Mouse (Mus musculus) myocyte (in vitro differentiated cells): Measurements from ENCODE around the gene Rph3al. TPM values are rescaled to one million over a fixed set of nuclear protein-coding genes. Genes with fewer than 3 reads are reported as not detected.

ENCODE experiments used
- H3K27me3 ChIP-seq: one replicate; pipeline ENCODE4 v1.6.1; 2011; ENCODE audit not compliant: control insufficient read depth, insufficient read depth, insufficient read length
- H3K36me3 ChIP-seq: one replicate; pipeline ENCODE4 v1.6.1; 2011; ENCODE audit not compliant: control insufficient read depth, insufficient read depth
- H3K4me2 ChIP-seq: one replicate; pipeline ENCODE4 v1.6.1; 2011; ENCODE audit warnings: low read depth, control low read depth
- H3K4me3 ChIP-seq: one replicate; pipeline ENCODE4 v1.5.1; 2011; ENCODE audit warnings: mild to moderate bottlenecking, control low read depth, moderate library complexity
- H3K79me2 ChIP-seq: one replicate; pipeline ENCODE4 v1.6.1; 2011; ENCODE audit not compliant: control insufficient read depth, insufficient read depth
- H3ac ChIP-seq: one replicate; pipeline ENCODE4 v1.6.1; 2011; ENCODE audit not compliant: control insufficient read depth, insufficient read length
- CEBPB ChIP-seq: IDR thresholded peaks from 2 replicates; pipeline ENCODE4 v1.6.1; 2011; ENCODE audit warnings: mild to moderate bottlenecking, moderate library complexity; ENCODE audit not compliant: poor library complexity, insufficient read depth, severe bottlenecking
- E2F4 ChIP-seq: IDR thresholded peaks from one replicate; pipeline ENCODE4 v1.6.1; 2011; ENCODE audit warnings: mild to moderate bottlenecking, control low read depth, moderate library complexity; ENCODE audit not compliant: insufficient read depth
- MAX ChIP-seq: IDR thresholded peaks from one replicate; pipeline ENCODE4 v1.6.1; 2011; ENCODE audit warnings: low read depth, mild to moderate bottlenecking, control low read depth
- MYOD1 ChIP-seq, 3 experiments: IDR thresholded peaks; one replicate each; pipeline ENCODE4 v1.6.1; 2011; ENCODE audit warnings: control low read depth in 2 of 3, low read depth in 2 of 3, mild to moderate bottlenecking in 2 of 3, moderate library complexity in 1 of 3; ENCODE audit not compliant: insufficient read length in 2 of 3, control insufficient read depth in 1 of 3
- MYOG ChIP-seq, 3 experiments: IDR thresholded peaks; one replicate each; pipeline ENCODE4 v1.6.1; 2011; ENCODE audit warnings: control low read depth in 2 of 3, low read depth in 2 of 3, mild to moderate bottlenecking in 2 of 3; ENCODE audit not compliant: insufficient read length in 2 of 3, control insufficient read depth in 1 of 3, insufficient read depth in 1 of 3
- POLR2A ChIP-seq: IDR thresholded peaks from one replicate; pipeline ENCODE4 v1.6.1; 2011; ENCODE audit warnings: low read depth, mild to moderate bottlenecking, control low read depth, moderate library complexity; ENCODE audit not compliant: insufficient read length
- POLR2AphosphoS2 ChIP-seq: IDR thresholded peaks from one replicate; pipeline ENCODE4 v1.6.1; 2011; ENCODE audit warnings: low read depth, control low read depth; ENCODE audit not compliant: insufficient read length
- REST ChIP-seq: IDR thresholded peaks from one replicate; pipeline ENCODE4 v1.6.1; 2011; ENCODE audit warnings: mild to moderate bottlenecking, control low read depth, moderate library complexity; ENCODE audit not compliant: insufficient read depth, insufficient read length
- SRF ChIP-seq: IDR thresholded peaks from one replicate; pipeline ENCODE4 v1.6.1; 2011; ENCODE audit warnings: low read depth; ENCODE audit not compliant: control insufficient read depth, insufficient read length
- TCF12 ChIP-seq: IDR thresholded peaks from one replicate; pipeline ENCODE4 v1.6.1; 2011; ENCODE audit warnings: mild to moderate bottlenecking, control low read depth; ENCODE audit not compliant: poor library complexity, insufficient read depth, severe bottlenecking
- TCF3 ChIP-seq: IDR thresholded peaks from one replicate; pipeline ENCODE4 v1.6.1; 2011; ENCODE audit warnings: low read depth, control low read depth; ENCODE audit not compliant: insufficient read length
- USF1 ChIP-seq: IDR thresholded peaks from one replicate; pipeline ENCODE4 v1.6.1; 2011; ENCODE audit warnings: low read depth, mild to moderate bottlenecking, control low read depth, moderate library complexity
- polyA plus RNA-seq: library from polyadenylated mRNA; unstranded; fragments of >200 nt; fragmentation: generic; extraction: Trizol; gene quantifications from one replicate; pipeline ENCODE4 v1.2.1, GENCODE M21; 2012; ENCODE audit warnings: missing spikeins

Gene Rph3al
- polyA plus RNA-seq, 1 experiment = 0.05 TPM

GRCm38 (mm10) chr11:75945805-75946450 is 7.7 kb upstream of the Rph3al start:
- TF ChIP-seq MYOD1 (IDR thresholded peaks at IDR 0.05; ENCODE audit: control insufficient read depth in 1 of 3, insufficient read length in 2 of 3, low read depth in 2 of 3) = no peak
- TF ChIP-seq REST = no peak
- TF ChIP-seq E2F4 = no peak
- TF ChIP-seq CEBPB = no peak
- no peak for TF ChIP-seq TCF3
- TF ChIP-seq POLR2A = no peak
- no peak for TF ChIP-seq MAX
- no peak for TF ChIP-seq TCF12
- TF ChIP-seq MYOG (IDR thresholded peaks at IDR 0.05; ENCODE audit: control insufficient read depth in 1 of 3, insufficient read depth in 1 of 3, insufficient read length in 2 of 3, low read depth in 2 of 3) = no peak
- no peak for TF ChIP-seq POLR2AphosphoS2
- no peak for TF ChIP-seq USF1
- TF ChIP-seq SRF = no peak
- no peaks in the 10 kb centered on the region for H3K79me2 ChIP-seq
- no peaks in the 10 kb centered on the region for H3K36me3 ChIP-seq
- H3K4me2 ChIP-seq = no peak overlapping the region
- no peak overlapping the region for H3ac ChIP-seq
- H3K4me3 ChIP-seq = no peak overlapping the region
- H3K27me3 ChIP-seq = peaks cover 48% of the 10 kb centered on the region

GRCm38 (mm10) chr11:75937370-75937871 is 808 bp downstream of the Rph3al start:
- Histone ChIP-seq H3K27me3 (peaks cover 26% of the 10 kb centered on the region), H3K79me2 (no peaks in the 10 kb centered on the region), H3K4me3 (no peak overlapping the region), H3K36me3 (no peaks in the 10 kb centered on the region), H3ac (no peak overlapping the region), H3K4me2 (no peak overlapping the region)
- no peak for TF ChIP-seq CEBPB

- Histone ChIP-seq H3K36me3 (no peaks in the 10 kb centered on the region), H3K79me2 (no peaks in the 10 kb centered on the region), H3K4me3 (no peak overlapping the region), H3ac (no peak overlapping the region), H3K27me3 (peaks cover 25% of the 10 kb centered on the region), H3K4me2 (no peak overlapping the region)
- TF ChIP-seq POLR2A = no peak
- no peak for TF ChIP-seq USF1
- no peak for TF ChIP-seq TCF12
- TF ChIP-seq CEBPB = no peak
- no peak for TF ChIP-seq MYOD1 (IDR thresholded peaks at IDR 0.05; ENCODE audit: control insufficient read depth in 1 of 3, insufficient read length in 2 of 3, low read depth in 2 of 3)
- TF ChIP-seq E2F4 = no peak
- TF ChIP-seq TCF3 = no peak
- no peak for TF ChIP-seq MAX
- no peak for TF ChIP-seq SRF
- no peak for TF ChIP-seq POLR2AphosphoS2
- TF ChIP-seq REST = no peak
Measured at GRCm38 (mm10) chr11:75935819-75936430, 2.3 kb downstream of the Rph3al start.

- Histone ChIP-seq H3K79me2 (no peaks in the 10 kb centered on the region), H3K4me3 (no peak overlapping the region), H3K27me3 (peaks cover 31% of the 10 kb centered on the region), H3K4me2 (no peak overlapping the region), H3K36me3 (no peaks in the 10 kb centered on the region), H3ac (no peak overlapping the region)
- TF ChIP-seq MAX (no peak), E2F4 (no peak), SRF (no peak), CEBPB (no peak), MYOD1 (IDR thresholded peaks at IDR 0.05; ENCODE audit: control insufficient read depth in 1 of 3, insufficient read length in 2 of 3, low read depth in 2 of 3) (no peak), REST (no peak), TCF12 (no peak)
Measured at GRCm38 (mm10) chr11:75934425-75934824, 3.8 kb downstream of the Rph3al start.

GRCm38 (mm10) chr11:75933371-75933770 is 4.9 kb downstream of the Rph3al start:
- no peak overlapping the region for H3ac ChIP-seq
- TF ChIP-seq E2F4 = no peak
- TF ChIP-seq TCF12 = no peak
- no peak for TF ChIP-seq SRF
- no peak for TF ChIP-seq USF1
- no peak for TF ChIP-seq REST
- TF ChIP-seq POLR2A = no peak
- TF ChIP-seq TCF3 = no peak
- TF ChIP-seq MYOD1 (IDR thresholded peaks at IDR 0.05; ENCODE audit: control insufficient read depth in 1 of 3, insufficient read length in 2 of 3, low read depth in 2 of 3) = no peak
- no peak for TF ChIP-seq POLR2AphosphoS2
- TF ChIP-seq CEBPB = no peak
- no peak for TF ChIP-seq MAX
- no peak for TF ChIP-seq MYOG (IDR thresholded peaks at IDR 0.05; ENCODE audit: control insufficient read depth in 1 of 3, insufficient read depth in 1 of 3, insufficient read length in 2 of 3, low read depth in 2 of 3)
- no peaks in the 10 kb centered on the region for H3K79me2 ChIP-seq
- H3K4me3 ChIP-seq = no peak overlapping the region
- H3K27me3 ChIP-seq = peaks cover 37% of the 10 kb centered on the region
- no peaks in the 10 kb centered on the region for H3K36me3 ChIP-seq
- no peak overlapping the region for H3K4me2 ChIP-seq
